Mouse (Mus musculus) liver, adult 2 months (tissue): Measurements from ENCODE around the gene Trim9. TPM values are rescaled to one million over a fixed set of nuclear protein-coding genes. Genes with fewer than 3 reads are reported as not detected.

Experiments used
- DNase-seq: peaks from one replicate; pipeline ENCODE4 v3.0.0-alpha.2; 2011; ENCODE audit warnings: low read depth, low spot score; ENCODE audit errors: extremely low read depth
- H3K27ac ChIP-seq: fragments of 200-500 bp; replicated peaks from 2 replicates; pipeline ENCODE4 v1.5.1; 2012; ENCODE audit warnings: low read depth, mild to moderate bottlenecking, control low read depth, inconsistent platforms, low read length; ENCODE audit not compliant: insufficient read depth
- H3K27me3 ChIP-seq: fragments of 200-500 bp; 2 replicates; pipeline ENCODE4 v1.6.1; 2012; ENCODE audit warnings: mild to moderate bottlenecking, moderate library complexity, low read length, inconsistent platforms; ENCODE audit not compliant: control insufficient read depth, insufficient read depth
- H3K36me3 ChIP-seq: fragments of 200-500 bp; 2 replicates; pipeline ENCODE4 v1.6.1; 2012; ENCODE audit warnings: low read length, inconsistent platforms; ENCODE audit not compliant: control insufficient read depth, insufficient read depth
- H3K4me1 ChIP-seq: fragments of 200-500 bp; 2 replicates; pipeline ENCODE4 v1.6.1; 2011; ENCODE audit warnings: low read length; ENCODE audit not compliant: control insufficient read depth, insufficient read depth
- H3K4me3 ChIP-seq: fragments of 200-500 bp; 2 replicates; pipeline ENCODE4 v1.5.1; 2011; ENCODE audit warnings: low read depth, mild to moderate bottlenecking, control low read depth, low read length, moderate library complexity; ENCODE audit not compliant: insufficient read depth
- H3K79me2 ChIP-seq: fragments of 200-500 bp; 2 replicates; pipeline ENCODE4 v1.6.1; 2012; ENCODE audit warnings: inconsistent platforms, mild to moderate bottlenecking, low read length, moderate library complexity; ENCODE audit not compliant: control insufficient read depth, insufficient read depth
- H3K9ac ChIP-seq: fragments of 200-500 bp; 2 replicates; pipeline ENCODE4 v1.6.1; 2012; ENCODE audit warnings: low read depth, mild to moderate bottlenecking, control low read depth, inconsistent platforms, low read length
- CTCF ChIP-seq: fragments of 200-500 bp; IDR thresholded peaks from 2 replicates; pipeline ENCODE4 v1.5.1; 2011; ENCODE audit warnings: low read depth, low read length, control low read depth
- POLR2A ChIP-seq: fragments of 200-500 bp; IDR thresholded peaks from 2 replicates; pipeline ENCODE4 v1.6.1; 2011; ENCODE audit warnings: low read length, control low read depth; ENCODE audit not compliant: insufficient read depth; ENCODE audit errors: extremely low read depth
- WGBS: fragments of 180-500 bp; shearing (Covaris S2); methylation state at CpG from one replicate; pipeline ENCODE4 v1.1.7; 2018; 5-methylcytosine and 5-hydroxymethylcytosine counted together
- polyA plus RNA-seq: library from polyadenylated mRNA; depleted of rRNA; stranded (reverse); fragments of >200 nt; gene quantifications from 2 replicates; pipeline ENCODE4 v1.2.3, GENCODE M21; 2012
- total RNA-seq: library from RNA; depleted of rRNA; stranded (reverse); fragments of >200 nt; gene quantifications from 2 replicates; pipeline ENCODE4 v1.2.3, GENCODE M21; 2014

Gene Trim9
- total and polyA plus RNA-seq, 2 experiments, result not detected

DNA sequence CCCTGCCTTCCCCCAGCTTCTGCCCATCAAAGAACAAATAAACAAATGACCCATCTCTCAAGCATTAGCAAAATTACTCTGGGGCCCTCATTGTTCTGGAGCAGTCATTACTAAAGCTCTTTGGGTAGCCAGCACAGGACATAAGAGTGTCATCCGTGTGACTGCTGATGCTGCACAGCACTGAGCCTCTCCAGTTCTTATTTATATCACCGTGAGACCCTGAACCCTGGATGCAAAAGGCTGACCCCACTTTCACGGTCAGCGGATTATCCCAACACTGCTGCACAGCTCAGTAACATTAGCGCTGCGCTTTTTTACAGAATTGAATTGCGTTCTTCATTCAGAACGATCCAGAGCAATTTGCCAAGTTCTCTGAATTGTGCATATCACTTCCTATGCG is 31.3 kb downstream of the Trim9 start:
- no peak overlapping the region for H3K27ac ChIP-seq
- TF ChIP-seq CTCF (no peak), POLR2A (no peak)
- H3K27me3 ChIP-seq, result no peaks in the 10 kb centered on the region
- H3K36me3 ChIP-seq, result no peaks in the 10 kb centered on the region
- no peak overlapping the region for H3K9ac ChIP-seq
- H3K4me3 ChIP-seq, result no peak overlapping the region
- DNase-seq, result no peak
- 85% methylated on average over 9 of the region's 9 CpGs for WGBS
- no peaks in the 10 kb centered on the region for H3K4me1 ChIP-seq
- H3K79me2 ChIP-seq, result no peaks in the 10 kb centered on the region

GRCm38 (mm10) chr12:70307881-70308280 is 39.5 kb downstream of the Trim9 start:
- 0 out of 2 replicates have a peak, but pooled peaks cover 2% of the 10 kb centered on the region for H3K27me3 ChIP-seq
- no peak for TF ChIP-seq CTCF
- TF ChIP-seq POLR2A, result no peak
- H3K27ac ChIP-seq, result no peak overlapping the region
- no peak for DNase-seq
- no peak overlapping the region for H3K9ac ChIP-seq
- no peaks in the 10 kb centered on the region for H3K79me2 ChIP-seq
- H3K4me3 ChIP-seq, result no peak overlapping the region
- 89% methylated on average over 7 of the region's 7 CpGs for WGBS
- no peaks in the 10 kb centered on the region for H3K36me3 ChIP-seq
- H3K4me1 ChIP-seq, result no peaks in the 10 kb centered on the region

DNA sequence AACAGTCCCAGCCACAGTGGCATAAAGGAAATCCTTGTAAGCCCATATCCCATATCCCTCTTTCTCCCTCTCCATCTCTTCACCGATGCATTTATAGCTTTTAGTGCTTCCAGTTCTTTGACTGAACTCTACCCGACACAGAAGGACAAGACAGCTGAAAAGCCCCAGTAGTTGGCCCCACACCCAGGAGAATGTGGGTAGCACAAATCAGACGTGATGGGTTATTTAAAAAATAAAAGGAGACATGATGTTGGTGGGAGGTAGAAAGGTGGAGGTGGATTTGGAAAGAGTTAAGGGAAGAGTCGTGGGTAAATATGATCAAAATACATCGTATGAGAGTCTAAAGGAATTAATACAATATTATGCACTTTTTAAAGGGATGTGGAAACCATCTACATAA is 40.4 kb downstream of the Trim9 start:
- no peak overlapping the region for H3K27ac ChIP-seq
- DNase-seq, result no peak
- TF ChIP-seq POLR2A (no peak), CTCF (no peak)
- no peaks in the 10 kb centered on the region for H3K4me1 ChIP-seq
- H3K36me3 ChIP-seq, result no peaks in the 10 kb centered on the region
- H3K27me3 ChIP-seq, result 0 out of 2 replicates have a peak, but pooled peaks cover 2% of the 10 kb centered on the region
- no peak overlapping the region for H3K9ac ChIP-seq
- no peak overlapping the region for H3K4me3 ChIP-seq
- WGBS, result 82% methylated on average over 5 of the region's 5 CpGs
- H3K79me2 ChIP-seq, result no peaks in the 10 kb centered on the region

DNA sequence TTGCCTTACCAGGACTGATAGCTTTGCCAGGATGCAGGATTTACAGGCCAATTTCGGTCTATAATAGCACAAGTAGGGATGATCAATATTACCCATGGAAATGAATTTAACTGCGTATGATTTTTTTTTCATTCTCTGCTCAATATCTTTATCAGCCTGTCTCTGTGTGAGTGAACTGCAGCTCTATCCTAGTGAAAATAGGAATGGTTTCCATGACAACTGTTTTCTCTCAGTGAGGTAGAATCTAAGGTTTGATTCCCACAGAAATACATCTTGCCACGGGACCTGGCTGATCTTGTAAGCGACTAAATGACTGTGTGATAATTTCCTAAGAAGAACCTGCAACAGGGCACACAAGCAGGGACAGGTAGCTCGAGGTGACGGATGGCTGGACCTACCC is 43.4 kb downstream of the Trim9 start:
- DNase-seq, result no peak
- H3K4me1 ChIP-seq, result no peaks in the 10 kb centered on the region
- no peak overlapping the region for H3K4me3 ChIP-seq
- H3K9ac ChIP-seq, result no peak overlapping the region
- 83% methylated on average over 6 of the region's 6 CpGs for WGBS
- H3K79me2 ChIP-seq, result no peaks in the 10 kb centered on the region
- no peak for TF ChIP-seq POLR2A
- no peak for TF ChIP-seq CTCF
- H3K36me3 ChIP-seq, result no peaks in the 10 kb centered on the region
- no peak overlapping the region for H3K27ac ChIP-seq
- H3K27me3 ChIP-seq, result 0 out of 2 replicates have a peak, but pooled peaks cover 2% of the 10 kb centered on the region

DNA sequence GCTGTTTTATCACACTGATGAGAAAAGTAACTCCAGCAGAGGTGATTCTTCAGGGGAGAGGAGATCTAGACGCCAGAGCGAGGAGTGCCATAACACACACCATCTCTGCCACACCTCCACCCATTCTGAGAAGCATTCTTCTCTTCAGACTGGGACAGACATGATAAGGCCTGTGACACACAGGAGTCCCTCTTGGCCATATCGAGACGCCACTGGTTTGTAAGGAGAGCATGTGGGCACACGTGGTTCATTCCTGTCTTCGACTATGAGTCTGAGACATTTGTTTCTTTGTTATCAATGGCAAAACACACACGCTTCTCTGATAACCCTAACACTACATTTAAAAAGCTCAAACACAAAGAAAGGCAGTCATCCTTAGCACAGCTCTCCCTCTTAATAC is 43.9 kb downstream of the Trim9 start:
- Histone ChIP-seq H3K4me1 (no peaks in the 10 kb centered on the region), H3K36me3 (no peaks in the 10 kb centered on the region), H3K4me3 (no peak overlapping the region), H3K79me2 (no peaks in the 10 kb centered on the region), H3K9ac (no peak overlapping the region), H3K27me3 (0 out of 2 replicates have a peak, but pooled peaks cover 2% of the 10 kb centered on the region), H3K27ac (no peak overlapping the region)
- no peak for DNase-seq
- 71% methylated on average over 7 of the region's 7 CpGs for WGBS
- TF ChIP-seq CTCF (no peak), POLR2A (no peak)

DNA sequence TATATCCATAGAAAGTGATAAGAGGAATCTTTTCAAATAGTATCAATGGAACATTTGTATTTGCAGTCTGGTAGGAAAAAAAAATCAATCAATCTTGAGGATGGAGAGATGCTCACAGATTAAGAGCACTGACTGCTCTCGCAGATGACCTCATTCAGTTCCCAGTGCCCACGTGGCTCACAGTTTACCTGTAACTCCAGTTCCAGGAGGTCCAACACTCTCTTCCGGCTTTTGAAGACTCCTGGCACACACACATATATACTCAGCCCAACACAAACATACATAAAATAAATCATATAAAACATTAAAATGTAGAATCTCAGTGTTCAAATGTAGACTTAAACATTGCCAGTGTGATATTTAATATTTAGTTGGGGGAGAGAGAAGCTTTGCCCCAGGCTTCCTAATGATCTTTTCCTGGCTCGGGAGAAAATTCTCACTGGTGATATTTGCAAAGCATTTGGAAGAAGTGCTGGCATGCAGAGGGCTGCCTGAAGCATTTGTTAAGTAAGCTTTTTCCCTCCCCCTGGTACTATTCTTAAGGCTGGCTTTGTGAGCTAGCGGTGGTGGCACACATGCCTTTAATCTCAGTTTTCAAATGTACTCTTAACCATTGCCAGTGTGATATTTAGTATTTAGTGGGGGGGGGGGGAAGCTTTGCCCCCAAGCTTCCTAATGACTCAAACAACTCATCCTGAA is 45.2 kb downstream of the Trim9 start:
- Histone ChIP-seq H3K4me3 (no peak overlapping the region), H3K27me3 (no peaks in the 10 kb centered on the region), H3K27ac (no peak overlapping the region), H3K9ac (no peak overlapping the region), H3K4me1 (no peaks in the 10 kb centered on the region), H3K79me2 (no peaks in the 10 kb centered on the region), H3K36me3 (no peaks in the 10 kb centered on the region)
- no peak for DNase-seq
- TF ChIP-seq CTCF (no peak), POLR2A (no peak)
- WGBS, result 58% methylated on average over 5 of the region's 5 CpGs
